Mouse (Mus musculus): Measurements from ENCODE around the gene Gdf7. TPM values are rescaled to one million over a fixed set of nuclear protein-coding genes. Genes with fewer than 3 reads are reported as not detected.

The Gdf7 gene
- total and polyA plus RNA-seq, 2 experiments from 2014 or later, result 0.14 to 0.18 TPM

DNA sequence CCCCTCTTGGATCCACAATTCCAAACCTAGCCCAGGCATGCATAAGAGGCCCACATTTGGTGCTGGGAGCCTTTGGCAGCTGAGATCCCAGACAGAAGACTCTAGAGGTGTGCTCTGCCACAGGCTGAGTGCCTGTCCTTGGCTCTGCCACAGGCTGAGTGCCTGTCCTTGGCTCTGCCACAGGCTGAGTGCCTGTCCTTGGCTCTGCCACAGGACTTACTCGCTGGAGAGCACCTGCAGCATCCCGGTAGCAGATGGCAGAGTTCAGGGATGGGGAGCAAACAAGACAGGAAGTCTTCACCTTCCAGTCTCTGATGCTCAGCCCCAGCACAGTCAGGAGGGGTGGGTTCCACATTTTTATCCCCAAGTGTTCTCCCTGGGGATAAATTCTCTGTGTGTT lies 3.5 kb upstream of the Gdf7 start:
- ATAC-seq (no peak), DNase-seq (no peak)
- no peak for TF ChIP-seq CTCF (IDR thresholded peaks at IDR 0.05; ENCODE audit: low read depth)
- no peaks in the 10 kb centered on the region for H3K4me1 ChIP-seq (ENCODE audit: insufficient read depth)
- H3K27me3 ChIP-seq (ENCODE audit: insufficient read depth, low read length), result peaks cover 41% of the 10 kb centered on the region
- H3K27ac ChIP-seq (ENCODE audit: low read depth, low read length), result no peak overlapping the region
- 35% methylated on average over 2 of the region's 2 CpGs for WGBS
- no peaks in the 10 kb centered on the region for H3K36me3 ChIP-seq (ENCODE audit: insufficient read depth)
- no peak overlapping the region for H3K4me3 ChIP-seq (ENCODE audit: low read depth, low read length)
- H3K4me2 ChIP-seq (ENCODE audit: low read depth), result no peak overlapping the region
- H3K9me3 ChIP-seq (ENCODE audit: low read length), result no peaks in the 10 kb centered on the region
- no peak overlapping the region for H3K9ac ChIP-seq

- peak overlapping the region; percentile 43 for H3K4me3 ChIP-seq (ENCODE audit: low read depth, low read length)
- H3K4me2 ChIP-seq (ENCODE audit: low read depth), result peak overlapping the region; percentile 70
- DNase-seq (peak; percentile 16), ATAC-seq (peak; percentile 23)
- 4% methylated on average over 46 of the region's 46 CpGs for WGBS
- H3K9me3 ChIP-seq (ENCODE audit: low read length), result no peaks in the 10 kb centered on the region
- peak overlapping the region; percentile 25 for H3K9ac ChIP-seq
- peaks cover 77% of the 10 kb centered on the region for H3K27me3 ChIP-seq (ENCODE audit: insufficient read depth, low read length)
- no peaks in the 10 kb centered on the region for H3K4me1 ChIP-seq (ENCODE audit: insufficient read depth)
- H3K36me3 ChIP-seq (ENCODE audit: insufficient read depth), result no peaks in the 10 kb centered on the region
- TF ChIP-seq CTCF (IDR thresholded peaks at IDR 0.05; ENCODE audit: low read depth), result no peak
- no peak overlapping the region for H3K27ac ChIP-seq (ENCODE audit: low read depth, low read length)
These were observed 541 bp downstream of the Gdf7 start for GRCm38 (mm10) chr12:8301011-8301814.

DNA sequence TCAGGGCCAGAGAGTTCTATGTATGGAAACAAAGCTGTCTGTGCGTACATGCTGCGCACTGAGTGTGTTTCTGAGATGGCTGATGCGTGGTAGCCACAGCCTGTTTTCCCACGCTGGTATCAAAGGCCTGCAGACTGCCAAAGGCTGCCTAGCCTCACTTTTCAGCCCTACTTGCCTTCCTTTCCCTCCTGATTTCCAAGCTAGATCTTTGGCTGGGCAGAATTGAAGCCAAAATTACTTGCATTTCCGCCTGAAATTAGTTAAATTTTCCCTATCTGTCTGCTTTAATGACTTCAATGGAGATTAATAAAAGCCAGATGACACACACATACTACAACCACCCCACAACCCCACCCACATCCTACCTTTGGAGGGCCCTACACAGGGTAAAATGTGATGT lies 1.2 kb downstream of the Gdf7 start:
- no peak for TF ChIP-seq CTCF (IDR thresholded peaks at IDR 0.05; ENCODE audit: low read depth)
- Histone ChIP-seq H3K4me1 (ENCODE audit: insufficient read depth) (no peaks in the 10 kb centered on the region), H3K4me3 (ENCODE audit: low read depth, low read length) (no peak overlapping the region), H3K27ac (ENCODE audit: low read depth, low read length) (no peak overlapping the region), H3K9ac (no peak overlapping the region), H3K27me3 (ENCODE audit: insufficient read depth, low read length) (peaks cover 82% of the 10 kb centered on the region), H3K9me3 (ENCODE audit: low read length) (no peaks in the 10 kb centered on the region), H3K36me3 (ENCODE audit: insufficient read depth) (no peaks in the 10 kb centered on the region), H3K4me2 (ENCODE audit: low read depth) (no peak overlapping the region)
- no peak for DNase-seq
- WGBS, result 34% methylated on average over 5 of the region's 5 CpGs
- no peak for ATAC-seq

- Histone ChIP-seq H3K27me3 (ENCODE audit: insufficient read depth, low read length) (peaks cover 84% of the 10 kb centered on the region), H3K9ac (no peak overlapping the region), H3K36me3 (ENCODE audit: insufficient read depth) (no peaks in the 10 kb centered on the region), H3K27ac (ENCODE audit: low read depth, low read length) (no peak overlapping the region), H3K4me1 (ENCODE audit: insufficient read depth) (no peaks in the 10 kb centered on the region), H3K4me2 (ENCODE audit: low read depth) (no peak overlapping the region), H3K4me3 (ENCODE audit: low read depth, low read length) (no peak overlapping the region), H3K9me3 (ENCODE audit: low read length) (no peaks in the 10 kb centered on the region)
- DNase-seq (peak; percentile 28), ATAC-seq (no peak)
- TF ChIP-seq CTCF (IDR thresholded peaks at IDR 0.05; ENCODE audit: low read depth), result no peak
- WGBS, result 20% methylated on average over 10 of the region's 10 CpGs
These were observed 1.7 kb downstream of the Gdf7 start for GRCm38 (mm10) chr12:8300111-8300480.

DNA sequence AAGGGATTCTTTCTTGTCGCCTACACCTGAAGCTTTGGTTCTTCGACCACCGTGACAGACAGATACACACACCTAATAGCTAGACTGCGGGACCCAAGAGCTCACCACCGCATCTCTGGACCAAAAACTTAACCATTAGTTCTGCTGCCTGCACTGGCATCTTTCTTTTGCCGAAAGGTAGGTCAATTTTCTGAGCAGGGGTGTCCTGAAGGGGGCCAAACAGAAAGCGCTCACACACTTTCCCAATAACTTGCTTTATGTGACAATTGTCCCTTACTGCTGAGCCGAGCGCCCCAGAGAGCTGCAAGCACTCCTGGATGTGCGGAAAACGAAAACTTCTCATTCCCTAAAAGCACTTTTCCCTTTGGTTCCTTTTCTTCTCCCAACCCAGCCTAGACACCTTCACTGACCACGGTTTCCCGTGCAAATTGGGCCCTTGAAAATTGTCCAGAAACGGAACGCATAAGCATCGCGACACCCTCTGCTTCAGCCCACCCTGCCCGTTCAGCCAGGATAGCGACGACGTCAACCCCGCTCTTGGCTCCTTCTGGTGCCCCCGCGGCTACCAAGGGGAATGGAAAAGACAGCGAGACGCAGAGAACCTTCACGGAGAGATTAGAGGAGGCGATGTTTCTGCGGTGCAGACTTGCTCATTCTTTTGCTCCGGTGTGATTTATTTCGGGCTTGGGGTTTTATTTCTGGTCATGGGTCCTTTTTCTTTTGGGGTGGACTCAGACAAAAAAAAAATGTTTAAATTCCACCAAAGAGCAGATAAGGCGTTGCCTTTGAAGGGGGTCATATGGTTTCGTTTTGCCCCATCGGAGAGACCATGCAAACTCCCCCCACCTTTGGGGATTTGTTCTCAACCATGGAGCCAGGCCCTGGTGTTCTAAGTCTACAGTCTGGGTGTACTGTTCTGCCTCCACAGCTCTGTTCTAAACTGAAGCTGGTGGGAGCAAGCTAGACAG lies 2.3 kb downstream of the Gdf7 start:
- Histone ChIP-seq H3K9me3 (ENCODE audit: low read length) (no peaks in the 10 kb centered on the region), H3K4me2 (ENCODE audit: low read depth) (no peak overlapping the region)
- WGBS, result 4% methylated on average over 34 of the region's 34 CpGs

GRCm38 (mm10) chr12:8298361-8299142 lies 3.2 kb downstream of the Gdf7 start:
- no peak overlapping the region for H3K27ac ChIP-seq (ENCODE audit: low read depth, low read length)
- H3K36me3 ChIP-seq (ENCODE audit: insufficient read depth), result no peaks in the 10 kb centered on the region
- WGBS, result 6% methylated on average over 71 of the region's 85 CpGs
- H3K9ac ChIP-seq, result no peak overlapping the region
- DNase-seq, result no peak
- H3K4me3 ChIP-seq (ENCODE audit: low read depth, low read length), result peak overlapping the region; percentile 34
- no peak for TF ChIP-seq CTCF (IDR thresholded peaks at IDR 0.05; ENCODE audit: low read depth)
- H3K4me1 ChIP-seq (ENCODE audit: insufficient read depth), result no peaks in the 10 kb centered on the region
- no peaks in the 10 kb centered on the region for H3K9me3 ChIP-seq (ENCODE audit: low read length)
- no peak for ATAC-seq
- peaks cover 76% of the 10 kb centered on the region for H3K27me3 ChIP-seq (ENCODE audit: insufficient read depth, low read length)
- peak overlapping the region; percentile 48 for H3K4me2 ChIP-seq (ENCODE audit: low read depth)

More for the DNA sequence above, 2.3 kb downstream of the Gdf7 start:
- TF ChIP-seq CTCF (IDR thresholded peaks at IDR 0.05; ENCODE audit: low read depth), result no peak
- Histone ChIP-seq H3K9ac (no peak overlapping the region), H3K4me3 (ENCODE audit: low read depth, low read length) (no peak overlapping the region), H3K36me3 (ENCODE audit: insufficient read depth) (no peaks in the 10 kb centered on the region), H3K4me1 (ENCODE audit: insufficient read depth) (no peaks in the 10 kb centered on the region), H3K27me3 (ENCODE audit: insufficient read depth, low read length) (peaks cover 82% of the 10 kb centered on the region), H3K27ac (ENCODE audit: low read depth, low read length) (no peak overlapping the region)
- DNase-seq (peak; percentile 62), ATAC-seq (no peak)
